Mouse (Mus musculus): ENCODE data around the gene Vamp5.

DNA sequence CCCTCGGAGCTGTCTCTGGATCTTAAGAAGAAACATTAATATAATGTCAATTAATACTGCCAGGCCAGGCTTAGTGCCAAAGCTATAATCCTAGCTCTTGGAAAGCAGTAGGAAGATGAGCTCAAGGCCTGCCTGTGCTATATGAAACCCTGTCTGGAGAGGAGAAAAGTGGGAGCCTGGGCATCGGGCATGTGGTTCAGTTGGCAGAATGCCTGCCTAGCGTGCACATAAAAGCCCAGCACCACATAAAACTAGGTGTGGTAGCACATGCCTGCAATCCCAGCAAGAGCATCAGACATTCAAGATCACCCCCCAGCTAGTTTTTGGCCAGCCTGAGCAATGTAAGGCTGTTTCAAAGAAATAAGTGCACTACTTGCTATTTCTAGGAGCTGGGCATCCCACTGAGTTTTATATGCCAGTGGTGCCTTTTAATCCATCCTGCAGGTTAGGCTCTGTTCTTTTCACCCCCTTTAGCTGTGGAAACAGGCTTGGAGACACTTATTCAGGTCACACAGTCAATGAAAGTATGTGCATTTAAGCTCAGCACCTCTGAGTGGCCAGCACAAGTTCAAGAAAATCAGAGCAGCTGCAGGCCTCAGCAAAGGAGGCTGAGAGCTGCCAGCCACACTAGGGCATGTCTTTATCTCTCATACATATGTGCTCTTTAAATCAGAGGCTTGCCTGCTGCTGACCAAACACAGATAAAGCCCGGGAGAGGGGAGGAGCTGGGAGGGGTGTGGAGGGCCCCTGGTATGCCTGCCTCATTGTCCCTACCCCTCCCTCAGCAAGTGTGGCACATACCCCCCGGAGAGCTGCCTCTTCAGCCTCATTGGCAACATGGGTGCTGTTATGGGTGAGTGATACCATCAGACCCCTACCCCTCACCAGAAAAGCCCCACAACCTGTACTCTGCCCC, 22.8 kb downstream of the Vamp5 start:
- TF ChIP-seq IRF4 (IDR thresholded peaks at IDR 0.05; ENCODE audit: low read depth, low read length) (no peak), CHD2 (IDR thresholded peaks at IDR 0.05; ENCODE audit: low read length) (no peak), GABPA (IDR thresholded peaks at IDR 0.05; ENCODE audit: insufficient replicate concordance, low read depth, low read length) (no peak), POLR2A (IDR thresholded peaks at IDR 0.05; ENCODE audit: low read depth, low read length) (no peak), POLR2AphosphoS2 (IDR thresholded peaks at IDR 0.05; ENCODE audit: low read depth, low read length) (no peak), MAZ (IDR thresholded peaks at IDR 0.05; ENCODE audit: low read depth, low read length) (no peak), JUND (conservative IDR thresholded peaks at IDR 0.05; ENCODE audit: low read depth, low read length) (no peak), ZC3H11A (IDR thresholded peaks at IDR 0.05; ENCODE audit: low read depth, low read length) (no peak)
